In genomic region chr16:18836468-18837208, GRCm38 (mm10) we compare ENCODE assay signal across 7 mouse cellular contexts. TPM values are rescaled to one million over a fixed set of nuclear protein-coding genes. Genes with fewer than 3 reads are reported as not detected.
DNase-seq lines count a peak whose midpoint lies in the region; ATAC-seq and TF ChIP-seq lines count a peak whose summit lies in the region.

Gene 2510002D24Rik, plus strand, starts transcription at chr16:18836578.
Gene Gm28539, plus strand, starts transcription at chr16:18836584.

- peak within 1 kb of the TSS; percentile 90 for H3K9ac ChIP-seq in embryonic facial prominence, embryonic 13.5 days
- H3K9ac ChIP-seq in limb, embryonic 12.5 days (replicated peaks) = peak within 1 kb of the TSS; percentile 84
- peak within 1 kb of the TSS; percentile 80 for H3K9ac ChIP-seq in midbrain, embryonic 15.5 days

- TF ChIP-seq CTCF in kidney, adult 2 months (conservative IDR thresholded peaks at IDR 0.05; ENCODE audit: insufficient read depth, insufficient read length, low read depth, low read length) = no peak
- no peak for TF ChIP-seq CTCF in spleen, adult 2 months (IDR thresholded peaks at IDR 0.05; ENCODE audit: extremely low read depth, insufficient read depth, insufficient read length, insufficient replicate concordance)

- H3K27me3 ChIP-seq in embryonic facial prominence, embryonic 13.5 days = no peaks in the 10 kb centered on the region
- H3K27me3 ChIP-seq in kidney, adult 2 months (replicated peaks; ENCODE audit: control insufficient read depth, insufficient read depth, low read length) = no peaks in the 10 kb centered on the region
- no peaks in the 10 kb centered on the region for H3K27me3 ChIP-seq in limb, embryonic 12.5 days
- H3K27me3 ChIP-seq in midbrain, embryonic 15.5 days (replicated peaks) = no peaks in the 10 kb centered on the region
- no peaks in the 10 kb centered on the region for H3K27me3 ChIP-seq in spleen, adult 2 months (ENCODE audit: control insufficient read depth, insufficient read depth, low read length)

- peaks cover 49% of the 10 kb centered on the region for H3K36me3 ChIP-seq in embryonic facial prominence, embryonic 13.5 days
- no peaks in the 10 kb centered on the region; the same call in 1 of the 2 replicates for H3K36me3 ChIP-seq in kidney, adult 2 months (ENCODE audit: control insufficient read depth, insufficient read depth, low read length)
- H3K36me3 ChIP-seq in limb, embryonic 12.5 days = peaks cover 52% of the 10 kb centered on the region
- H3K36me3 ChIP-seq in midbrain, embryonic 15.5 days (replicated peaks) = peaks cover 10% of the 10 kb centered on the region
- H3K36me3 ChIP-seq in spleen, adult 2 months (ENCODE audit: control insufficient read depth, insufficient read depth, low read length) = peaks cover 10% of the 10 kb centered on the region

- ATAC-seq in embryonic facial prominence, embryonic 13.5 days (ENCODE audit: insufficient number of reproducible peaks, insufficient read depth, low FRiP score, low TSS enrichment, low read depth) = peak; percentile 96
- ATAC-seq in limb, embryonic 12.5 days (ENCODE audit: insufficient number of reproducible peaks, insufficient read depth, low FRiP score, low TSS enrichment, low read depth) = peak; percentile 97
- ATAC-seq in midbrain, embryonic 15.5 days (replicated peaks) = peak; percentile 99

- DNase-seq in adrenal gland, postnatal 36 days = peak; percentile 95
- peak; percentile 96 to 97 for DNase-seq in heart, adult 18-20 months
- DNase-seq in kidney, adult 2 months = peak; percentile 99
- peak; percentile 95 to 97 for DNase-seq in spleen, adult 2 months (ENCODE audit: low read depth in 1 of 2, low spot score in 2 of 2)

- peak within 1 kb of the TSS; percentile 91 for H3K4me3 ChIP-seq in embryonic facial prominence, embryonic 13.5 days
- peak within 1 kb of the TSS; percentile 90 for H3K4me3 ChIP-seq in kidney, adult 2 months (ENCODE audit: insufficient read depth, low read depth, low read length)
- H3K4me3 ChIP-seq in limb, embryonic 12.5 days (replicated peaks) = peak within 1 kb of the TSS; percentile 91
- H3K4me3 ChIP-seq in midbrain, embryonic 15.5 days = peak within 1 kb of the TSS; percentile 74
- peak within 1 kb of the TSS; percentile 90 for H3K4me3 ChIP-seq in spleen, adult 2 months (ENCODE audit: extremely low read depth, insufficient read depth, insufficient read length)

- peak within 1 kb of the TSS; percentile 81 for H3K27ac ChIP-seq in embryonic facial prominence, embryonic 13.5 days
- peak within 1 kb of the TSS; percentile 63; the same call in 1 of the 2 replicates for H3K27ac ChIP-seq in kidney, adult 2 months (ENCODE audit: insufficient read depth, low read depth, low read length)
- peak within 1 kb of the TSS; percentile 76 for H3K27ac ChIP-seq in limb, embryonic 12.5 days
- H3K27ac ChIP-seq in midbrain, embryonic 15.5 days = peak within 1 kb of the TSS; percentile 82
- peak within 1 kb of the TSS; percentile 58 for H3K27ac ChIP-seq in spleen, adult 2 months (ENCODE audit: insufficient read depth, low read length)

- H3K4me1 ChIP-seq in embryonic facial prominence, embryonic 13.5 days = peaks cover 3% of the 10 kb centered on the region; the same call in 1 of the 2 replicates
- peaks cover 3% of the 10 kb centered on the region; the same call in 1 of the 2 replicates for H3K4me1 ChIP-seq in kidney, adult 2 months (ENCODE audit: control insufficient read depth, insufficient read depth, low read length)
- peaks cover 5% of the 10 kb centered on the region for H3K4me1 ChIP-seq in limb, embryonic 12.5 days (replicated peaks)
- H3K4me1 ChIP-seq in midbrain, embryonic 15.5 days = peaks cover 14% of the 10 kb centered on the region
- no peaks in the 10 kb centered on the region; the same call in 1 of the 2 replicates for H3K4me1 ChIP-seq in spleen, adult 2 months (ENCODE audit: control insufficient read depth, insufficient read depth, insufficient read length)

- peak; percentile 84 for TF ChIP-seq POLR2A in kidney, adult 2 months (IDR thresholded peaks at IDR 0.05; ENCODE audit: low read depth, low read length)
- TF ChIP-seq POLR2A in spleen, adult 2 months (IDR thresholded peaks at IDR 0.05; ENCODE audit: low read depth, low read length) = peak; percentile 86

- no peaks in the 10 kb centered on the region for H3K9me3 ChIP-seq in embryonic facial prominence, embryonic 13.5 days
- no peaks in the 10 kb centered on the region for H3K9me3 ChIP-seq in limb, embryonic 12.5 days
- H3K9me3 ChIP-seq in midbrain, embryonic 15.5 days = no peaks in the 10 kb centered on the region

- H3K4me2 ChIP-seq in embryonic facial prominence, embryonic 13.5 days = peak within 1 kb of the TSS; percentile 69
- H3K4me2 ChIP-seq in limb, embryonic 12.5 days = peak within 1 kb of the TSS; percentile 72
- H3K4me2 ChIP-seq in midbrain, embryonic 15.5 days = peak within 1 kb of the TSS; percentile 76

- under 1% methylated on average over 46 of the region's 46 CpGs for WGBS in embryonic facial prominence, embryonic 13.5 days
- WGBS in kidney, adult 2 months = 1% methylated on average over 46 of the region's 46 CpGs
- WGBS in limb, embryonic 12.5 days = 1% methylated on average over 46 of the region's 46 CpGs
- WGBS in midbrain, embryonic 15.5 days = under 1% methylated on average over 44 of the region's 46 CpGs
- 1% methylated on average over 46 of the region's 46 CpGs for WGBS in spleen, adult 2 months

RNA-seq across cellular contexts. Expression of gene 2510002D24Rik, which starts in this region (rescaled TPM):
- total RNA-seq in adrenal gland, postnatal 36 days (2021) = 10 to 100 TPM; 12.6 to 22.3 TPM
- polyA plus RNA-seq in embryonic facial prominence, embryonic 13.5 days (2015; fragmentation: Nextera tagmentation; extraction: Ambion mirVana) = 44.1 and 49.3 TPM in 2 replicates
- 10 to 100 TPM; 26.0 to 30.1 TPM for total RNA-seq in heart, adult 18-20 months (2021)
- 52.5 and 56.0 TPM in 2 replicates for polyA plus RNA-seq in kidney, adult 2 months (2012; rRNA removed)
- polyA plus RNA-seq in limb, embryonic 12.5 days (2016; fragmentation: Nextera tagmentation; extraction: Ambion mirVana) = 37.3 and 38.9 TPM in 2 replicates
- 48.2 and 50.5 TPM in 2 replicates for polyA plus RNA-seq in midbrain, embryonic 15.5 days (2015; fragmentation: Nextera tagmentation; extraction: Ambion mirVana)
- polyA plus RNA-seq in spleen, adult 2 months (2012; rRNA removed) = 44.9 and 55.5 TPM in 2 replicates

RNA-seq across cellular contexts. Expression of gene Gm28539, which starts in this region (rescaled TPM):
- total RNA-seq in adrenal gland, postnatal 36 days (2021) = 1 to 10 TPM; 3.3 to 3.7 TPM
- polyA plus RNA-seq in embryonic facial prominence, embryonic 13.5 days (2015; fragmentation: Nextera tagmentation; extraction: Ambion mirVana) = not detected in 2 replicates
- 1 to 10 TPM in 1 of 2 experiments, not detected in 1; 1.9 TPM for total RNA-seq in heart, adult 18-20 months (2021)
- 0.27 TPM in 1 of 2 replicates, not detected in the other for polyA plus RNA-seq in kidney, adult 2 months (2012; rRNA removed)
- not detected in 2 replicates for polyA plus RNA-seq in limb, embryonic 12.5 days (2016; fragmentation: Nextera tagmentation; extraction: Ambion mirVana)
- polyA plus RNA-seq in midbrain, embryonic 15.5 days (2015; fragmentation: Nextera tagmentation; extraction: Ambion mirVana) = 0.17 and 0.28 TPM in 2 replicates
- 1.9 TPM in 1 of 2 replicates, not detected in the other for polyA plus RNA-seq in spleen, adult 2 months (2012; rRNA removed)

Comparison
In these comparisons a context has a peak if more than half of its experiments do, and no peak if none do; other contexts are left out.
1. Peak in every context shown above with its lines: DNase-seq, ATAC-seq, H3K4me3 ChIP-seq and H3K27ac ChIP-seq.